Mouse (Mus musculus): ENCODE data around the gene Gm5737. TPM values are rescaled to one million over a fixed set of nuclear protein-coding genes. Genes with fewer than 3 reads are reported as not detected.

Gm5737 gene
- polyA plus RNA-seq, 1 experiment from 2014 or later = not detected

DNA sequence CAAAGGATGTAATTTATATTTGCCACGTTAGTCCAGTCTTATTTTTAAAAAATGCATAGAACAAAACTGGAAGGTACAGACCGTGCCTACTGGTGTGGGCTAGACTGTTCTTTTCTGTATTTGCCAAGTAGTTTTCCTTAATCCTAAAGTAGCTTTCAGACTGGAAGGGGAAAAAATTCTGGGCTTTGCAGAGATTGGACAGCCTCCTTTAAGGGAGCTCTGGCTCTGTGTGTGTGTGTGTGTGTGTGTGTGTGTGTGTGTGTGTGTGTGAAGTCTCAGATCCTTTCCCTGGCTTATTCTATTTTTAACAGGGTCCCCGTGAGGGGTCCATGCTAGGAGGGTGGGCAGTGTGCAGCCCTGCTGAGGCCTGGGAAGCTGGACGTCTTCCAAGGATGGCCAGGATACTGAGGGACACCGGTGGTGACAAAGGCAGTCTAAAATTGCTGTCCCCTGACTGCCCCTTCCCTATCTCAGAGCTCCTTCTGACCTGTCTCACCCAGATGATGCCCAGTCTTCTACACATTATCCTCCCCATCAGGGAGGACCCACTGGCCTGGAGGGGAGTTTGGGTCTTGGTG, 58.4 kb downstream of the Gm5737 start:
- no peaks in the 10 kb centered on the region for H3K27me3 ChIP-seq (ENCODE audit: low read depth, poor library complexity, severe bottlenecking)
- no peak for DNase-seq (ENCODE audit: low spot score)
- 83% methylated on average over 5 of the region's 5 CpGs for WGBS
- H3K36me3 ChIP-seq = no peaks in the 10 kb centered on the region
- H3K4me1 ChIP-seq = peaks cover 18% of the 10 kb centered on the region
- H3K27ac ChIP-seq (replicated peaks) = no peak overlapping the region
- no peaks in the 10 kb centered on the region for H3K9me3 ChIP-seq (replicated peaks)
- H3K4me3 ChIP-seq = no peak overlapping the region

DNA sequence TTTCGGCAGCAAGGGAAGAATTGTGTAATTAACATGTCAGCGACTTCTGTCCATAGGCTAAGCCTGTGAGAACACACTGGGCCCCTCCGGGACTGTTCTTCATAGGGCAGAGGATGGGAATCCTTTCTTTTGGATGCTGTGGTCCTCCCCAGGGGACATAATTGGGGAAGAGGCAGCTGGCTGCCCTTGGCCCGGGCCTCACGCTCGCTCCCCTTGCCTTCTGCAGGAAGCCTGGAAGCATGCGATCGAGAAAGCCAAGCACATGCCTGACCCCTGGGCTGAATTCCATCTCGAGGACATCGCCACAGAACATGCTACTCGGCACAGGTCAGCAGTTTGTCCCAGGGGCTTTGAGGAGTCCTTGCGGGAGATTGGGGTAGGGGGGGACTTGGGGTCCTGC, 60.9 kb downstream of the Gm5737 start:
- H3K27me3 ChIP-seq (ENCODE audit: low read depth, poor library complexity, severe bottlenecking) = no peaks in the 10 kb centered on the region
- DNase-seq (ENCODE audit: low spot score) = no peak
- H3K4me3 ChIP-seq = no peak overlapping the region
- WGBS = 84% methylated on average over 12 of the region's 12 CpGs
- no peaks in the 10 kb centered on the region for H3K9me3 ChIP-seq (replicated peaks)
- H3K27ac ChIP-seq (replicated peaks) = no peak overlapping the region
- H3K4me1 ChIP-seq = no peaks in the 10 kb centered on the region
- H3K36me3 ChIP-seq = no peaks in the 10 kb centered on the region

DNA sequence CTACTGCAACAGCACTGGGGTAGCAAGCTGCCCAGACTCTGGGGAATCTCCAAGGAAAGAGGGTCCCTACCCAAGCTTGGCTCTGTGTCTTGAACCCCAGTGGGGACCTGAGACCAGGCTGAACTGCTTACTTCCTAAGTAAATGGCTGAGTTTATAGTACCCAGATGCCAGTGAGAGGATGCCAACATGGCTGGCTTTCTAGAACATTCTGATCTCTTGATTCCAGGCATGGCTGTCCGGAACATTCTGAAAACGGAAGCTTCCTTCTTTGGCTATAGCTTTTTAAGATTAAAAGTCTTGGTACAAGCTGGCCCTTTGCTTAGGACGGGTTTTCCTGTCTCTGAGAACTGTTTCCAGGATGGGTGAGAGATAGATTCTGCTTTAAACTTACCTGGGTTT, 61.9 kb downstream of the Gm5737 start:
- Histone ChIP-seq H3K27me3 (ENCODE audit: low read depth, poor library complexity, severe bottlenecking) (no peaks in the 10 kb centered on the region), H3K27ac (replicated peaks) (no peak overlapping the region), H3K4me3 (no peak overlapping the region), H3K36me3 (no peaks in the 10 kb centered on the region), H3K9me3 (replicated peaks) (no peaks in the 10 kb centered on the region), H3K4me1 (no peaks in the 10 kb centered on the region)
- DNase-seq (ENCODE audit: low spot score) = no peak
- 95% methylated on average over 3 of the region's 3 CpGs for WGBS

DNA sequence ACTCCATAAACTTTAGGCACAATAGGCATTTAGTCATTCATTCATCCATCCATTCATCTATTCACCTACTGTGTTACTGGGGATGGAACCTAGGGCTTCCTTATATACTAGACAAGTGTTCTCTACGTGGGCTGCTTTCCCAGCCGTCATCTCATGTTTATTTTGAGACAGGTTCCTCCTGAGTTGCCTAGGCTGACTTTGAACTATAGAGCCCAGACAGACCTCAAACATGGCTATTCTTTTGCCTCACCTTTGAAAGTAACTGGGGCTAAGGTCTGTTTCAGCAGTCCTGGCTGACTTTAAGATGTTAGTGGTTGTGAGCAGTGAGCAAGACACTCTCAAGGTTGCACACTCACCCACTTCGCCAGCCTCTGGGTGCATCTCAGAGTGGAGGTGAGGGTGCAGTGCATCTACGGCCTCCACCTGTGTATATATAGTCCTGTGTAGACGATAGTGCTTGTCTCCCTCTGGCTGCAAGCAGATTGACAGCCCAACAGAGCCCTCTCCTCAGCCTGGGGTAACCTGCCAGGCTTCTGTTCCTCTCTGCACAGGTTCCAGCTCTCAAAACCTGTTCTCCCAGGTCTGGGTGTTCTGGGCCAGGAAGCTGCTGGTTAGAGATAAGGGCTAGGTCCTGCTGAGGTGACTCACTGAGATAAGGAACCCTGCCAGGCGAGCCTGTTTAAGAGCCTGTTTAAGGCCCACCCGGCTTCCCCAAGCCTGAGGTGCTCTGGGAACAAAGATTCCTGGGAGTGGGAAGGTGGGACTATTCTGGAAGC, 62.8 kb downstream of the Gm5737 start:
- Histone ChIP-seq H3K27ac (replicated peaks) (no peak overlapping the region), H3K9me3 (replicated peaks) (no peaks in the 10 kb centered on the region), H3K4me1 (no peaks in the 10 kb centered on the region), H3K27me3 (ENCODE audit: low read depth, poor library complexity, severe bottlenecking) (no peaks in the 10 kb centered on the region), H3K4me3 (no peak overlapping the region), H3K36me3 (peaks cover 2% of the 10 kb centered on the region; the same call in 1 of the 2 replicates)
- 79% methylated on average over 7 of the region's 7 CpGs for WGBS
- no peak for DNase-seq (ENCODE audit: low spot score)

DNA sequence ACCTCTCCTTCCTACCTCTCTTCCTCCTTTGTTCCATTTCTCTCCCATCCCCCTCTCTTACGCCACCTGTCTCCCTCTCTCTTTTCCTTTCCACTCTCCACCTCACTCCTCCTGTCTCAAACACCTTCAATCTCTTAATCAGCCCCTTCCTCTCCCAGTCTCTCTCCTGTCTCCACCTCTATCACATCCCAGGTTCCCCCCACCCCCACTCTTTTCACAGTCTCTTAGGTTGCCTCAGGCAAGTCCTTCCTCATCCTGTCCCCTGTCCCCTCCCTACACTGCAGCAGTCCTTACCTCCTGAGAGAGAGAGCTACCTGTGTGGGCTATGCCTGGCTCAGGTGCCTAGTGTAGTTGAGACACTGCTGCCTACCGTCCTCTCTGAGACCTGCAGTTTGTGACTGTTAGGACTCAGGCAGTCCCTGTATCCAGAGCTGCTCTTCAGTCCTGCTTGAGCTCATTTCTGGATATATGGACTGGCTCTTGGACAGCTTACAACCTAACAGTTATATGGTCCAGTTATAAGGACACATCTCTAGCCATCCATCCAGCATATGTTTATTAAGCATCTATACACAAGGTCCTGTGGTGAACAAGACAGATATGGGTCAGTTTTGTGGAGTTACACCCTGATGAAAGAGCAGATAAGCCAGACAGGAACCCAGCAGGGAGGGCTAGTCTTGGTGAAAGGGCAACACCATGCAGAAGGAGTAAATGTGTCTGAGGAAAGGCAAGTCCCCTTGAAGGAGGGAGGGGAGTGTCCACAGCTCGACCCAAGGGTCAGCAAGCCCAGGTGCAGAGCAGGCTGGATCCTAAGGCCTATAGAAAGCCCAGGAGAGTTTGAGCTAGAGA, 63.6 kb downstream of the Gm5737 start:
- Histone ChIP-seq H3K4me1 (no peaks in the 10 kb centered on the region), H3K36me3 (peaks cover 10% of the 10 kb centered on the region), H3K4me3 (no peak overlapping the region), H3K27me3 (ENCODE audit: low read depth, poor library complexity, severe bottlenecking) (no peaks in the 10 kb centered on the region), H3K27ac (replicated peaks) (0 out of 2 replicates have a peak overlapping the region, but pooled peaks have one; percentile 6), H3K9me3 (replicated peaks) (no peaks in the 10 kb centered on the region)
- WGBS = 65% methylated on average over 3 of the region's 3 CpGs
- DNase-seq (ENCODE audit: low spot score) = no peak

DNA sequence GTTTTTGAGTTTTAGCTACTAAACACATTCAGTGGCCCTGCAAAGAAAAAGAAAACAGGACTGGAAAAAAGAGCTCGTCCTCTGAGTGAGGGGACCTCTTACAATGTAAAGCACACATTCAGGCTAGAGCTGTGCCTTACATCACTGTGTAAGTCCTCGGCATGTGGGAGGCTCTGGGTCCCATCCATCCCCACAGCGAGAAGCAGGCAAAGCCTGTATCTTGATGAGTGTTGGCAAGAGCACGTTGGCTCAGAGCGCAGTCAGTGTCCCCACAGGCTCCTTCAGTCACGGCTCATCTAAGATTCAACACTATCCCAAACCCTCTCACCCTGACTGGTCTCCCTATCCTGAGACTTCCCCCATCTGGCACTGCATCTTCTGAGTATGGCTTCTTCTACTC, 66.1 kb downstream of the Gm5737 start:
- no peaks in the 10 kb centered on the region for H3K4me1 ChIP-seq
- no peak overlapping the region for H3K4me3 ChIP-seq
- 78% methylated on average over 6 of the region's 6 CpGs for WGBS
- H3K36me3 ChIP-seq = peaks cover 10% of the 10 kb centered on the region
- no peaks in the 10 kb centered on the region for H3K9me3 ChIP-seq (replicated peaks)
- no peaks in the 10 kb centered on the region for H3K27me3 ChIP-seq (ENCODE audit: low read depth, poor library complexity, severe bottlenecking)
- H3K27ac ChIP-seq (replicated peaks) = no peak overlapping the region
- DNase-seq (ENCODE audit: low spot score) = no peak

DNA sequence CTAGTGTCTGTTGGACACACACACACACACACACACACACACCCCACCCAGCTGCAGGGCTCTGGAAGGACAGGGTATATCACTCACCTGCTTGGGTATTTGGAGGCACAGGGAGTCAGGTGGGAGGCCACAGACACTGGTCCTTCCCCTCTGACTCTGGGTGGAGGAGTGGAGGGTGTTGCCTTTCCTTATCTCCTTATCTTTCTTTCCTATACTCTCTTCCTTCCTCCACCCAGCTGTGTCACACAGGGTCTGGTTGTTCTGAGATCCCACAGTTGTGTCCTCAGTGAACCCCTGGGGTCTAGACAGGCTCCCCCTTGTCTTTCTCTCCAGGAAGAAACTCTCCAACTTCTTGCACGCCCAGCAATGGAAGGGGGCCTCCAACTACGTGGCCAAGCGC, 67.8 kb downstream of the Gm5737 start:
- H3K27me3 ChIP-seq (ENCODE audit: low read depth, poor library complexity, severe bottlenecking) = no peaks in the 10 kb centered on the region
- H3K4me1 ChIP-seq = no peaks in the 10 kb centered on the region
- 90% methylated on average over 3 of the region's 3 CpGs for WGBS
- peaks cover 6% of the 10 kb centered on the region; the same call in 1 of the 2 replicates for H3K9me3 ChIP-seq (replicated peaks)
- peaks cover 27% of the 10 kb centered on the region for H3K36me3 ChIP-seq
- no peak for DNase-seq (ENCODE audit: low spot score)
- H3K27ac ChIP-seq (replicated peaks) = no peak overlapping the region
- no peak overlapping the region for H3K4me3 ChIP-seq

DNA sequence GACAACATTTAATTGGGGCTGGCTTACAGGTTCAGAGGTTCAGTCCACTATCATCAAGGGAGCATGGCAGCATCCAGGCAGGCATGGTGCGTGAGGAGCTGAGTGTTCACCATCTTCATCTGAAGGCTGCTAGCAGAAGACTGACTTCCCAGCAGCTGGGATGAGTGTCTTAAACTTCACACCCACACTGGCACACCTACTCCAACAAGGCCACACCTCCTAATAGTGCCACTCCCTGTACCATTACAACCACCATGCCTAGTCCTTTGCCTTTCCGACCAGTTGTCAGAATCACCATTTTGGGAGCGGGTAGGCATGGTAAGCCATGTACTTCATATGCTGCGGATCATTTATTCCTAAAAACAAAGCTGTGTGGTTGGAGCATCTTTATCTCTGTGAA, 68.6 kb downstream of the Gm5737 start:
- H3K27me3 ChIP-seq (ENCODE audit: low read depth, poor library complexity, severe bottlenecking) = no peaks in the 10 kb centered on the region
- no peaks in the 10 kb centered on the region for H3K4me1 ChIP-seq
- H3K4me3 ChIP-seq = no peak overlapping the region
- peaks cover 35% of the 10 kb centered on the region for H3K36me3 ChIP-seq
- no peak overlapping the region for H3K27ac ChIP-seq (replicated peaks)
- peaks cover 6% of the 10 kb centered on the region; the same call in 1 of the 2 replicates for H3K9me3 ChIP-seq (replicated peaks)
- no peak for DNase-seq (ENCODE audit: low spot score)
- 98% methylated on average over 4 of the region's 4 CpGs for WGBS

Other genes with a start within 250 kb of the Gm5737 start
- gene Uqcrc2, start 177.2 kb upstream of the Gm5737 start, polyA plus RNA-seq (2016; fragmentation: Nextera tagmentation; extraction: Ambion mirVana) = 180 and 188 TPM in 2 replicates
- 0.24 and 0.41 TPM in 2 replicates for gene Pdzd9, start 142.0 kb upstream of the Gm5737 start, polyA plus RNA-seq (2016; fragmentation: Nextera tagmentation; extraction: Ambion mirVana)
- gene Mosmo, start 134.7 kb upstream of the Gm5737 start, polyA plus RNA-seq (2016; fragmentation: Nextera tagmentation; extraction: Ambion mirVana) = 11.9 and 13.0 TPM in 2 replicates
- gene Vwa3a, start 73.0 kb upstream of the Gm5737 start, polyA plus RNA-seq (2016; fragmentation: Nextera tagmentation; extraction: Ambion mirVana) = 0.07 and 0.12 TPM in 2 replicates
- 24.0 and 26.1 TPM in 2 replicates for gene Eef2k, start 30.5 kb downstream of the Gm5737 start, polyA plus RNA-seq (2016; fragmentation: Nextera tagmentation; extraction: Ambion mirVana)
- 38.2 and 41.0 TPM in 2 replicates for gene Polr3e, start 105.4 kb downstream of the Gm5737 start, polyA plus RNA-seq (2016; fragmentation: Nextera tagmentation; extraction: Ambion mirVana)
- 12.0 and 13.7 TPM in 2 replicates for gene Cdr2, start 169.9 kb downstream of the Gm5737 start, polyA plus RNA-seq (2016; fragmentation: Nextera tagmentation; extraction: Ambion mirVana)
- gene Mfsd13b, start 170.1 kb downstream of the Gm5737 start, polyA plus RNA-seq (2016; fragmentation: Nextera tagmentation; extraction: Ambion mirVana) = 0.61 and 0.63 TPM in 2 replicates
- 205 and 210 TPM in 2 replicates for gene Mettl9, start 222.1 kb downstream of the Gm5737 start, polyA plus RNA-seq (2016; fragmentation: Nextera tagmentation; extraction: Ambion mirVana)

Measured in midbrain, embryonic 10.5 days (tissue).